Mouse (Mus musculus) layer of hippocampus, adult 8-10 months (tissue): ENCODE measurements around the gene Abcc4. TPM values are rescaled to one million over a fixed set of nuclear protein-coding genes. Genes with fewer than 3 reads are reported as not detected.
"Not testable (repeated sequence)": the region's sequence is repeated elsewhere in the genome, so short reads cannot be mapped to it uniquely, and the experiment has no call there.

Experiments used
- DNase-seq, 2 experiments: peaks; one replicate each; pipeline ENCODE4 v3.0.0; 2022; ENCODE audit warnings: low spot score in 2 of 2
- total RNA-seq, 4 experiments: library from RNA; stranded (reverse); gene quantifications; 2 replicates each; pipeline ENCODE4 v1.2.4; 2022

Gene Abcc4
- total RNA-seq, 4 experiments from 2014 or later = 8.2 to 10.6 (median 10.1) TPM

GRCm38 (mm10) chr14:118581673-118582072 lies 124.3 kb downstream of the Abcc4 start:
- no peak for DNase-seq

- DNase-seq = no peak
Observed at GRCm38 (mm10) chr14:118579013-118579728, 126.8 kb downstream of the Abcc4 start.

GRCm38 (mm10) chr14:118577895-118578294 lies 128.1 kb downstream of the Abcc4 start:
- DNase-seq = no peak

GRCm38 (mm10) chr14:118572688-118573245 lies 133.3 kb downstream of the Abcc4 start:
- DNase-seq = no peak

GRCm38 (mm10) chr14:118569586-118569985 lies 136.4 kb downstream of the Abcc4 start:
- DNase-seq = no peak

GRCm38 (mm10) chr14:118568116-118568673 lies 137.8 kb downstream of the Abcc4 start:
- no peak for DNase-seq

- no peak for DNase-seq
Observed at GRCm38 (mm10) chr14:118566809-118567208, 139.2 kb downstream of the Abcc4 start.

- peak; percentile 38 to 51 for DNase-seq
Observed at GRCm38 (mm10) chr14:118566214-118566688, 139.8 kb downstream of the Abcc4 start.

- DNase-seq = no peak
Observed at GRCm38 (mm10) chr14:118565696-118566095, 140.3 kb downstream of the Abcc4 start.

GRCm38 (mm10) chr14:118563570-118563969 lies 142.4 kb downstream of the Abcc4 start:
- DNase-seq = no peak

- no peak for DNase-seq
Observed at GRCm38 (mm10) chr14:118552901-118553475, 153.0 kb downstream of the Abcc4 start.

GRCm38 (mm10) chr14:118552390-118552789 lies 153.6 kb downstream of the Abcc4 start:
- DNase-seq = no peak

GRCm38 (mm10) chr14:118551725-118552285 lies 154.2 kb downstream of the Abcc4 start:
- DNase-seq = no peak

GRCm38 (mm10) chr14:118551061-118551724 lies 154.8 kb downstream of the Abcc4 start:
- no peak for DNase-seq

- no peak for DNase-seq
Observed at GRCm38 (mm10) chr14:118544493-118544892, 161.5 kb downstream of the Abcc4 start.

- DNase-seq = no peak
Observed at GRCm38 (mm10) chr14:118542947-118543346, 163.1 kb downstream of the Abcc4 start.

- DNase-seq = no peak
Observed at GRCm38 (mm10) chr14:118531539-118531938, 174.5 kb downstream of the Abcc4 start.

- DNase-seq = no peak
Observed at GRCm38 (mm10) chr14:118514280-118515031, 191.6 kb downstream of the Abcc4 start.

- not testable (repeated sequence) for DNase-seq
Observed at GRCm38 (mm10) chr14:118511715-118512114, 194.3 kb downstream of the Abcc4 start.

GRCm38 (mm10) chr14:118510793-118511192 lies 195.2 kb downstream of the Abcc4 start:
- DNase-seq = no peak

- no peak for DNase-seq
Observed at GRCm38 (mm10) chr14:118510216-118510615, 195.8 kb downstream of the Abcc4 start.
